Mouse (Mus musculus) lung, adult 18-20 months (tissue): ENCODE measurements around the gene Man2a1.
"Not testable (repeated sequence)": the region's sequence is repeated elsewhere in the genome, so short reads cannot be mapped to it uniquely, and the experiment has no call there.

Experiments used
- DNase-seq, 2 experiments: peaks; one replicate each; pipeline ENCODE4 v3.0.0; 2022; ENCODE audit warnings: mixed read lengths in 2 of 2

Gene Man2a1

GRCm38 (mm10) chr17:64716318-64716717, 115.8 kb downstream of the Man2a1 start:
- peak; percentile 41 to 58 for DNase-seq

- no peak for DNase-seq
These were observed 119.2 kb downstream of the Man2a1 start for GRCm38 (mm10) chr17:64719760-64720159.

- peak in 1 of 2 experiments; percentile 11 for DNase-seq
These were observed 120.6 kb downstream of the Man2a1 start for GRCm38 (mm10) chr17:64721112-64721511.

- DNase-seq = no peak
These were observed 122.6 kb downstream of the Man2a1 start for GRCm38 (mm10) chr17:64723162-64723561.

GRCm38 (mm10) chr17:64725214-64725613, 124.7 kb downstream of the Man2a1 start:
- DNase-seq = no peak

GRCm38 (mm10) chr17:64726032-64726431, 125.5 kb downstream of the Man2a1 start:
- DNase-seq = no peak

GRCm38 (mm10) chr17:64735492-64735891, 135.0 kb downstream of the Man2a1 start:
- DNase-seq = peak; percentile 18 to 54

- DNase-seq = no peak
These were observed 137.4 kb downstream of the Man2a1 start for GRCm38 (mm10) chr17:64737918-64738317.

GRCm38 (mm10) chr17:64739129-64739528, 138.6 kb downstream of the Man2a1 start:
- DNase-seq = no peak

GRCm38 (mm10) chr17:64742715-64743605, 142.4 kb downstream of the Man2a1 start:
- no peak for DNase-seq

- DNase-seq = no peak
These were observed 143.2 kb downstream of the Man2a1 start for GRCm38 (mm10) chr17:64743606-64744300.

GRCm38 (mm10) chr17:64746637-64747225, 146.2 kb downstream of the Man2a1 start:
- no peak for DNase-seq

- DNase-seq = peak in 1 of 2 experiments; percentile 12
These were observed 146.9 kb downstream of the Man2a1 start for GRCm38 (mm10) chr17:64747461-64747860.

- no peak for DNase-seq
These were observed 147.6 kb downstream of the Man2a1 start for GRCm38 (mm10) chr17:64748131-64748530.

- DNase-seq = no peak
These were observed 148.6 kb downstream of the Man2a1 start for GRCm38 (mm10) chr17:64749146-64749545.

GRCm38 (mm10) chr17:64751249-64751648, 150.7 kb downstream of the Man2a1 start:
- no peak for DNase-seq

- no peak for DNase-seq
These were observed 151.8 kb downstream of the Man2a1 start for GRCm38 (mm10) chr17:64752126-64753019.

GRCm38 (mm10) chr17:64753507-64753906, 153.0 kb downstream of the Man2a1 start:
- DNase-seq = no peak

GRCm38 (mm10) chr17:64754142-64754863, 153.8 kb downstream of the Man2a1 start:
- no peak for DNase-seq

- DNase-seq = no peak
These were observed 154.7 kb downstream of the Man2a1 start for GRCm38 (mm10) chr17:64755191-64755590.

GRCm38 (mm10) chr17:64762651-64763050, 162.1 kb downstream of the Man2a1 start:
- not testable (repeated sequence) for DNase-seq

GRCm38 (mm10) chr17:64763491-64763890, 163.0 kb downstream of the Man2a1 start:
- DNase-seq = no peak
